Mouse (Mus musculus) stomach, postnatal 0 days (tissue): ENCODE measurements around the gene Cryba4. TPM values are rescaled to one million over a fixed set of nuclear protein-coding genes. Genes with fewer than 3 reads are reported as not detected.

Experiments
- ATAC-seq: fragments of 200-750 bp; cut with Nextera tagmentation; 2 replicates; pipeline ENCODE4 v1.8.0; 2017; ENCODE audit not compliant: low FRiP score, low TSS enrichment
- DNase-seq: peaks from one replicate; pipeline ENCODE4 v3.0.0-alpha.2; 2016; ENCODE audit warnings: low spot score
- H3K27ac ChIP-seq: fragments of 300-500 bp; sonication (generic); replicated peaks from 2 replicates; pipeline ENCODE4 v1.5.1; 2014; ENCODE audit warnings: mild to moderate bottlenecking, control low read depth
- H3K27me3 ChIP-seq: fragments of 300-500 bp; sonication (generic); 2 replicates; pipeline ENCODE4 v1.6.1; 2014; ENCODE audit warnings: low read length; ENCODE audit not compliant: control insufficient read depth, insufficient read depth
- H3K36me3 ChIP-seq: fragments of 300-500 bp; sonication (generic); 2 replicates; pipeline ENCODE4 v1.6.1; 2014; ENCODE audit warnings: low read length, mixed read lengths; ENCODE audit not compliant: control insufficient read depth, insufficient read depth
- H3K4me1 ChIP-seq: fragments of 300-500 bp; sonication (generic); replicated peaks from 2 replicates; pipeline ENCODE4 v1.6.1; 2014; ENCODE audit warnings: antibody characterized with exemption; ENCODE audit not compliant: control insufficient read depth, insufficient read depth
- H3K4me2 ChIP-seq: fragments of 300-500 bp; sonication (generic); replicated peaks from 2 replicates; pipeline ENCODE4 v1.6.1; 2014; ENCODE audit warnings: low read depth, mild to moderate bottlenecking, control low read depth, moderate library complexity
- H3K4me3 ChIP-seq: fragments of 300-500 bp; sonication (generic); 2 replicates; pipeline ENCODE4 v1.5.1; 2014; ENCODE audit warnings: low read depth, low read length, control low read depth
- H3K9ac ChIP-seq: fragments of 300-500 bp; sonication (generic); 2 replicates; pipeline ENCODE4 v1.6.1; 2014; ENCODE audit warnings: mild to moderate bottlenecking, low read length, control low read depth, mixed read lengths
- H3K9me3 ChIP-seq: fragments of 300-500 bp; sonication (generic); 2 replicates; pipeline ENCODE4 v1.6.1; 2016; ENCODE audit warnings: low read length; ENCODE audit not compliant: control insufficient read depth
- CTCF ChIP-seq: IDR thresholded peaks from 2 replicates; pipeline ENCODE4 v1.5.1; 2016; ENCODE audit warnings: antibody characterized with exemption, low read depth, mild to moderate bottlenecking, moderate library complexity
- EP300 ChIP-seq: optimal IDR thresholded peaks from 2 replicates; pipeline ENCODE3; 2016; ENCODE audit warnings: antibody characterized with exemption
- whole genome bisulfite sequencing: fragments of 180-500 bp; shearing (Covaris S2); extraction: QIAGEN DNeasy Blood & Tissue Kit; methylation state at CpG from one replicate; pipeline ENCODE4 v1.1.7; 2014; 5-methylcytosine and 5-hydroxymethylcytosine counted together
- polyA plus RNA-seq: library from polyadenylated mRNA; unstranded; fragments of >200 nt; fragmentation: Nextera tagmentation; extraction: Ambion mirVana; gene quantifications from 2 replicates; pipeline ENCODE4 v1.2.1, GENCODE M21; 2015

Cryba4 gene
- polyA plus RNA-seq, 1 experiment from 2014 or later: 2.2 TPM

- TF ChIP-seq EP300 (no peak), CTCF (no peak)
- H3K9me3 ChIP-seq: no peaks in the 10 kb centered on the region
- ATAC-seq (no peak), DNase-seq (no peak)
- H3K27ac ChIP-seq: peak overlapping the region; percentile 49; the same call in 1 of the 2 replicates
- no peak overlapping the region for H3K4me2 ChIP-seq
- H3K36me3 ChIP-seq: no peaks in the 10 kb centered on the region
- H3K27me3 ChIP-seq: no peaks in the 10 kb centered on the region
- H3K4me3 ChIP-seq: no peak overlapping the region
- H3K4me1 ChIP-seq: no peaks in the 10 kb centered on the region; the same call in 1 of the 2 replicates
- 62% methylated on average over 15 of the region's 15 CpGs for WGBS
- no peak overlapping the region for H3K9ac ChIP-seq
Measured at GRCm38 (mm10) chr5:112280863-112281660, 28.7 kb upstream of the Cryba4 start.

- no peak overlapping the region for H3K4me3 ChIP-seq
- no peak for DNase-seq
- ATAC-seq: no peak
- H3K9me3 ChIP-seq: no peaks in the 10 kb centered on the region
- no peaks in the 10 kb centered on the region; the same call in 1 of the 2 replicates for H3K4me1 ChIP-seq
- no peak for TF ChIP-seq CTCF
- TF ChIP-seq EP300: no peak
- peak overlapping the region; percentile 25; the same call in 1 of the 2 replicates for H3K27ac ChIP-seq
- no peaks in the 10 kb centered on the region for H3K27me3 ChIP-seq
- H3K4me2 ChIP-seq: no peak overlapping the region
- H3K9ac ChIP-seq: peak overlapping the region; percentile 43; the same call in 1 of the 2 replicates
- WGBS: 76% methylated on average over 7 of the region's 7 CpGs
- H3K36me3 ChIP-seq: no peaks in the 10 kb centered on the region
Measured at GRCm38 (mm10) chr5:112280151-112280550, 27.8 kb upstream of the Cryba4 start.

DNA sequence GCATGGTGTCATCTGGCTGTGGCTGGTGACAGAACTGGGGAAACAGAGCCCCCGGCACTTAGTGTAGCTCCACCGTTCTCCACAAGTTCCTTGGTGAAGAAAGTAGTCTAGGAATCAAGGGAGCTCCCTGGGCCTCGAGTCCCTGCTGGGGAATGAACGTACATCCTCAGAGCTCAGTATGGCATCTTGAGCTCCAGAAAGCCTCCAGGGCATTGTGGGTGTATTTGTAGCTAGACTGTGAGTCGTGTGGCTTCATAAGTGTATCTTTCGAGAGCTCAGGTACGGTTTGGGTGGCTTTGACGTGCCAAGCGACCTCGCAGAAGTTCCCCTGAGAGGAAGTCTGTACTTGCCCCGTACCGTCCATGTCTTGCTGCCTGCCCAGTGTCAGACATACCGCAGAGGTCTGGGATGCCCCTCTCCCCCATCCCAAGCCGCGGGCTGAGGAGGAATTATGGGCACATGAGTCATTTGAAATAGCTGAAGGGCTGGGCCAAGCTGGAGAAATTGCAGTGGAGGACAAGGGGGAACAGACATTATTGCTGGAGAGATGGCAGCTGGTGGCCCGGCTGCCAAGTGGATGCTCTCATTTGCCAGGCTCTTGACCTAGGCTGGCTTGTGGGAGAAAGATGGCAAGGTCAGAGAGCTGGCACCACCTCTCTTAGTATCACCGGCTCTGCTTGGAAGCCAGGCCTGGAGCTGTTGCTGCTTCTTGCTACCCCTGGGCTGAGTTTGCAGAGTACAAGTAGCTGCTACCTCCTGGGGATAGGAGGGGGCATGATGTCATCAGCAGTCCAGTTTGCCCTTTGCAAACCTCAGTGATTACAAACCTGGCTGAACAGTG lies 27.1 kb upstream of the Cryba4 start:
- peak overlapping the region; percentile 30; the same call in 1 of the 2 replicates for H3K27ac ChIP-seq
- H3K27me3 ChIP-seq: no peaks in the 10 kb centered on the region
- no peaks in the 10 kb centered on the region; the same call in 1 of the 2 replicates for H3K4me1 ChIP-seq
- H3K9ac ChIP-seq: no peak overlapping the region
- TF ChIP-seq EP300: no peak
- TF ChIP-seq CTCF: no peak
- H3K9me3 ChIP-seq: no peaks in the 10 kb centered on the region
- H3K4me2 ChIP-seq: no peak overlapping the region
- 77% methylated on average over 17 of the region's 17 CpGs for WGBS
- H3K36me3 ChIP-seq: no peaks in the 10 kb centered on the region
- no peak for ATAC-seq
- no peak overlapping the region for H3K4me3 ChIP-seq
- DNase-seq: no peak

- TF ChIP-seq EP300 (no peak), CTCF (no peak)
- DNase-seq (no peak), ATAC-seq (no peak)
- no peak overlapping the region for H3K4me3 ChIP-seq
- H3K9ac ChIP-seq: no peak overlapping the region
- no peaks in the 10 kb centered on the region for H3K9me3 ChIP-seq
- no peaks in the 10 kb centered on the region; the same call in 1 of the 2 replicates for H3K4me1 ChIP-seq
- peak overlapping the region; percentile 15; the same call in 1 of the 2 replicates for H3K4me2 ChIP-seq
- H3K27ac ChIP-seq: no peak overlapping the region
- WGBS: 80% methylated on average over 11 of the region's 11 CpGs
- H3K27me3 ChIP-seq: no peaks in the 10 kb centered on the region
- H3K36me3 ChIP-seq: no peaks in the 10 kb centered on the region
Measured at GRCm38 (mm10) chr5:112277906-112278470, 25.7 kb upstream of the Cryba4 start.

GRCm38 (mm10) chr5:112276907-112277348 lies 24.6 kb upstream of the Cryba4 start:
- no peak; the same call in 1 of the 2 replicates for ATAC-seq
- no peaks in the 10 kb centered on the region for H3K4me1 ChIP-seq
- under 1% methylated on average over 24 of the region's 24 CpGs for whole genome bisulfite sequencing

More at GRCm38 (mm10) chr5:112276907-112277348, 24.6 kb upstream of the Cryba4 start:
- TF ChIP-seq CTCF: no peak
- no peak for TF ChIP-seq EP300
- peak overlapping the region; percentile 78 for H3K4me3 ChIP-seq
- no peaks in the 10 kb centered on the region for H3K27me3 ChIP-seq
- no peak for DNase-seq
- H3K9me3 ChIP-seq: no peaks in the 10 kb centered on the region
- H3K9ac ChIP-seq: peak overlapping the region; percentile 89
- peak overlapping the region; percentile 90 for H3K4me2 ChIP-seq
- H3K36me3 ChIP-seq: no peaks in the 10 kb centered on the region
- peak overlapping the region; percentile 85 for H3K27ac ChIP-seq
